Mouse (Mus musculus) layer of hippocampus, adult 8-10 months (tissue): Measurements from ENCODE around the gene Gm21767. TPM values are rescaled to one million over a fixed set of nuclear protein-coding genes. Genes with fewer than 3 reads are reported as not detected.
"Not testable (repeated sequence)": the region's sequence is repeated elsewhere in the genome, so short reads cannot be mapped to it uniquely, and the experiment has no call there.

Source experiments
- DNase-seq, 2 experiments: peaks; one replicate each; pipeline ENCODE4 v3.0.0; 2022; ENCODE audit warnings: low spot score in 2 of 2
- total RNA-seq, 4 experiments: library from RNA; stranded (reverse); gene quantifications; 2 replicates each; pipeline ENCODE4 v1.2.4; 2022

Gene Gm21767
- not detected for total RNA-seq

GRCm38 (mm10) chrY:13941438-13941837 lies at the start of gene Gm21767:
Gene Gm21767 (plus strand): TSS chrY:13941738.
- not testable (repeated sequence) for DNase-seq
